Mouse (Mus musculus): ENCODE data around the gene Slc35g3. TPM values are rescaled to one million over a fixed set of nuclear protein-coding genes. Genes with fewer than 3 reads are reported as not detected.
A peak's percentile ranks its signal among the peaks of the same experiment; 100 is the strongest.

Slc35g3 gene
- polyA plus RNA-seq (2015; fragmentation: Nextera tagmentation; extraction: Ambion mirVana), result 0.26 and 0.58 TPM in 2 replicates

DNA sequence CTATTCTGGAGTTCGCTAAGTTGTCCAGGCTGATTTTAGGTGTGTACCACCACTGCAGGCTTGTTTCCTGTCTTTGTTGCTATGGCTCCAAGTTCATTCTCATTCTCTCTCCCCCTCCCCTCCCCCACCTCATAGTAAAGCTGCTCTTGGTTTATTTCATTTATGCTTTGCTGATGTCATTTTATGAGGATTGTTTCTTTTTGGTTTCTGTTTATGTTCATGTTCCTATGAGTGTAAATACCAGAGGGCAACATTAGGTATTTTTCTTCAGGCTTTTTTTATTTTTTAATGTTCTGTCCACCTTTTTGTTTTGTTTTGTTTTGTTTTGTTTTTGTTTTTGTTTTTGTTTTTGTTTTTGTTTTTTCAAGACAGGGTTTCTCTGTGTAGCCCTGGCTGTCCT lies at the start of gene Slc35g3:
Gene Slc35g3 (minus strand): TSS at position 101 of the 400 bp plus-strand sequence.
- Histone ChIP-seq H3K27ac (peak within 1 kb of the TSS; percentile 97; the same call in 1 of the 2 replicates), H3K36me3 (ENCODE audit: poor library complexity, severe bottlenecking) (no peaks in the 10 kb centered on the region), H3K27me3 (no peaks in the 10 kb centered on the region), H3K4me1 (peaks cover 35% of the 10 kb centered on the region), H3K9ac (0 out of 2 replicates have a peak within 1 kb of the TSS, but pooled peaks have one; percentile 87), H3K4me3 (no peak within 1 kb of the TSS), H3K9me3 (replicated peaks) (no peaks in the 10 kb centered on the region), H3K4me2 (no peak within 1 kb of the TSS)
- ATAC-seq, result no peak
- WGBS, result 72% methylated on average over 1 of the region's 1 CpGs

DNA sequence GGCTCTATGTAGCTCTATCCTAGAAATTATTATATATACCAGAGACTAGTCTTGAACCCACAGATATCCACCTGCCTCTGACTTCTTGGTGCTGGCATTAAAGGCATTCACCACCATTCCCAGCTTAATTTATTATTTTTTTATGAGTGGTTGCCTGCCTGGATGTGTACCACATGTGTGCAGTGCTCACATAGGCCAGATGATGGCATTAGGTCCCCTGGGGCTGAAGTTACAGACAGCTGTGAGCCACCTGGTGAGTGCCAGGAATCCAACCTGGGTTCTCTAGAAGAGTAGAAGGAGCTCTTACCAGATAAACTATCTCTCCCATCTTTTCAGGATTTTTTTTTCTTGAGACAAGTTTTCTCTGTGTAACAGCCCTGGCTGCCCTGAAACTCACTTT lies 48.5 kb upstream of the Slc35g3 start:
- H3K36me3 ChIP-seq (ENCODE audit: poor library complexity, severe bottlenecking), result no peaks in the 10 kb centered on the region
- H3K9ac ChIP-seq, result no peak overlapping the region
- H3K4me1 ChIP-seq, result no peaks in the 10 kb centered on the region
- no peak overlapping the region for H3K4me3 ChIP-seq
- no peak overlapping the region for H3K27ac ChIP-seq
- peaks cover 21% of the 10 kb centered on the region for H3K27me3 ChIP-seq
- no peak overlapping the region for H3K4me2 ChIP-seq
- H3K9me3 ChIP-seq (replicated peaks), result 0 out of 2 replicates have a peak, but pooled peaks cover 5% of the 10 kb centered on the region
- no peak for ATAC-seq

DNA sequence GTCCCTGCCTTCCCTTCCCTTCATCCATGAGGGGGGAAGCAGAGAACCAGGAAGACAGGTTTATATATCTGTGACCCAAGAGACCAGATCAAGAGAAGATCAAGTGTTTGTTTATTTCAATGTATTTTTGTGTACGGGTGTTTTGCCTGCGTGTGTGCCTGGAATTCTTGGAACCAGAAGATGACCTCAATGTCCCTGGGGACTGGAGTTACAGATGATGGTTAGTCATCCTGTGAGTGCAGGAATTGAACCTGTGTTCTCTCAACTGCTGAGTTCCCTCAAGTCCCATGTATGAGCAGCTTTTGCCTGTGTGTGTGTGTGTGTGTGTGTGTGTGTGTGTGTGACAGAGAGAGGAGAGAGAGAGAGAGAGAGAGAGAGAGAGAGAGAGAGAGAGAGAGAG lies 45.9 kb upstream of the Slc35g3 start:
- no peak overlapping the region for H3K4me2 ChIP-seq
- H3K4me3 ChIP-seq, result no peak overlapping the region
- WGBS, result 87% methylated on average over 2 of the region's 2 CpGs
- H3K4me1 ChIP-seq, result peaks cover 25% of the 10 kb centered on the region
- no peak overlapping the region for H3K9ac ChIP-seq
- no peak for ATAC-seq
- H3K27ac ChIP-seq, result no peak overlapping the region
- H3K9me3 ChIP-seq (replicated peaks), result 0 out of 2 replicates have a peak, but pooled peaks cover 5% of the 10 kb centered on the region
- no peaks in the 10 kb centered on the region for H3K36me3 ChIP-seq (ENCODE audit: poor library complexity, severe bottlenecking)
- H3K27me3 ChIP-seq, result peaks cover 41% of the 10 kb centered on the region

DNA sequence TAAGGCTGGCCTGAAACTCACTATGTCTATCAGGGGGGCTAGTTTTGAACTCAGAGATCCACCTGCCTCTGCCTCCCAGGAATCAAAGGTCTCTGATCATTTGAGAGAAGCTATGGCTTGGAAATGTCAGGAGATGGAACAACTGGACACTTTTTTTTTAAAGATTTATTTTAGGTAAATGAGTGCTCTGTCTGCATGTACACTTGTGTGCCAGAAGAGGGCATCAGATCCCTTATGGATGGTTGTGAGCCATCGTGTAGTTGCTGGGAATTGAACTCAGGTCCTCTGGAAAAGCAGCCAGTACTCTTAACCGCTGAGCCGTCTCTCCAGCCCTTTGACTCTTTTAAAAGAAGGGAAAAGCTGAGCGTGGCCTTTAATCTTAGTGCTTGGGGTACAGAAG lies 44.6 kb upstream of the Slc35g3 start:
- H3K9me3 ChIP-seq (replicated peaks), result 0 out of 2 replicates have a peak, but pooled peaks cover 5% of the 10 kb centered on the region
- H3K27me3 ChIP-seq, result peaks cover 53% of the 10 kb centered on the region
- no peak overlapping the region for H3K4me3 ChIP-seq
- no peak overlapping the region for H3K4me2 ChIP-seq
- ATAC-seq, result no peak
- H3K27ac ChIP-seq, result no peak overlapping the region
- 89% methylated on average over 4 of the region's 4 CpGs for WGBS
- H3K4me1 ChIP-seq, result peaks cover 37% of the 10 kb centered on the region
- H3K36me3 ChIP-seq (ENCODE audit: poor library complexity, severe bottlenecking), result no peaks in the 10 kb centered on the region
- H3K9ac ChIP-seq, result no peak overlapping the region

DNA sequence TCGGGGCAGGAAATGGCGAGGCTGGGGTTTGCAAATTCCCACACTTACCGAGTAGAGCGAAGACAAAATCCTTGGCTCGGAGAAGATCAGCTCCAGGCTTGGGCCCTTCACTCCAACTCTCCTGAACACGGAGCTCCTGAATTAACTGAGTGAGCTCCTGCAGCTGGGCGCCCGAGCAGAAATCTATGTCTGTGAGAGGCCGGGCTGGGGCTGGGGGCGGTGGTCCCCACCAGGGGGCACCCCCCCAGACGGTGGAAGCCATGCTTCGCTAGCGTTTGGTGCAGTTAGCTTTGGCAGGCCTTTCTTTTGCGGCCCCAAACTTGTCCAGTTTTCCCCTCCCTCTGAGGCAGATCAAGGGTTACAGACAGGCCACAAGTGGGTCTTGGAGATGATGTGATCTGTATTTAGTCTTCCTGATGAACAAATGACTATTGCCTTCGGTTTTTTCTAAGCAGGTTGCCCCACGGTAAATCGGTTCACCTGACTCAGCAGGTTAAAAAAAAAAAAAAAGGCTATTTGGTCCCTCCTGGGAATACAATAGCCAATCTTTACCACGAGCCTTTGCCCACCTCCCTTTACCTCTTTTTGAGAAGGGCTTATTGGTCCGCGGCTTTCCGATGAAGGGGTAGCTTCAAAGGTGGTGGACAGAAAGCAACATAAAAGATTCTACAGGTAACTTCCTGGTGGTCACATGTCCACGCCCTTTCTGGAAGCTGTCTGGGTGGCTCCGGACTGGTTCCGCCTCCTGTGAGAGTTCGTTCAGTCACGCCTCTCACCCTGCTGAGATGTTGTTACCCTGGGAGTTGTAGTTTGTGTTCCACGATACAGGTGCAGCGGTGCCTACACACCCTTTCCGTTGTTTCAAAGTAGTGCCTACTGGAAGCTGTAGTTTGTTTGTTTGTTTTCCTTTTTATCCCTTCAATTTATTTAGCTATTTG lies 43.5 kb upstream of the Slc35g3 start, which contains the start of gene Tmem102:
Gene Tmem102 (minus strand): TSS at position 653 of the 938 bp plus-strand sequence.
- peak within 1 kb of the TSS; percentile 54 for H3K4me3 ChIP-seq
- WGBS, result 5% methylated on average over 29 of the region's 29 CpGs
- H3K4me2 ChIP-seq, result peak within 1 kb of the TSS; percentile 97
- peaks cover 50% of the 10 kb centered on the region for H3K27me3 ChIP-seq
- no peak within 1 kb of the TSS for H3K27ac ChIP-seq
- H3K36me3 ChIP-seq (ENCODE audit: poor library complexity, severe bottlenecking), result no peaks in the 10 kb centered on the region
- H3K4me1 ChIP-seq, result peaks cover 45% of the 10 kb centered on the region
- H3K9ac ChIP-seq, result no peak within 1 kb of the TSS
- H3K9me3 ChIP-seq (replicated peaks), result 0 out of 2 replicates have a peak, but pooled peaks cover 5% of the 10 kb centered on the region
- ATAC-seq, result no peak

DNA sequence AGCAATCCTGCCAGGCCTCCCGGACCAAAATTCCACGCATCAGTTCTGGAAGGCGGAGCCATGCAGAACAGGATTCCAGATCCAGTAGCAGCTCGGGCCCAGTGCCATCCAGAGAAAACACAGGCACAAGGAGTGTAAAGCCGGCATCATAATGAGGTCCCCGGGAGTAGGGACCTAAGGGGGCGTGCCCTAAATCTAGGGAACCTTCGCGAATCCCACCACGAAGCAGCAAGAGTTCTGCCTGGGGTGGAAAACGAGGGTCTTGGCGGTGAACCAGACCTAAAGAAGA lies 42.8 kb upstream of the Slc35g3 start:
- peaks cover 50% of the 10 kb centered on the region for H3K27me3 ChIP-seq
- peak overlapping the region; percentile 54 for H3K4me3 ChIP-seq
- peak overlapping the region; percentile 97 for H3K4me2 ChIP-seq
- H3K36me3 ChIP-seq (ENCODE audit: poor library complexity, severe bottlenecking), result no peaks in the 10 kb centered on the region
- WGBS, result 8% methylated on average over 12 of the region's 12 CpGs
- ATAC-seq, result no peak
- H3K4me1 ChIP-seq, result peaks cover 51% of the 10 kb centered on the region
- H3K9ac ChIP-seq, result no peak overlapping the region
- H3K9me3 ChIP-seq (replicated peaks), result 0 out of 2 replicates have a peak, but pooled peaks cover 5% of the 10 kb centered on the region
- H3K27ac ChIP-seq, result no peak overlapping the region

DNA sequence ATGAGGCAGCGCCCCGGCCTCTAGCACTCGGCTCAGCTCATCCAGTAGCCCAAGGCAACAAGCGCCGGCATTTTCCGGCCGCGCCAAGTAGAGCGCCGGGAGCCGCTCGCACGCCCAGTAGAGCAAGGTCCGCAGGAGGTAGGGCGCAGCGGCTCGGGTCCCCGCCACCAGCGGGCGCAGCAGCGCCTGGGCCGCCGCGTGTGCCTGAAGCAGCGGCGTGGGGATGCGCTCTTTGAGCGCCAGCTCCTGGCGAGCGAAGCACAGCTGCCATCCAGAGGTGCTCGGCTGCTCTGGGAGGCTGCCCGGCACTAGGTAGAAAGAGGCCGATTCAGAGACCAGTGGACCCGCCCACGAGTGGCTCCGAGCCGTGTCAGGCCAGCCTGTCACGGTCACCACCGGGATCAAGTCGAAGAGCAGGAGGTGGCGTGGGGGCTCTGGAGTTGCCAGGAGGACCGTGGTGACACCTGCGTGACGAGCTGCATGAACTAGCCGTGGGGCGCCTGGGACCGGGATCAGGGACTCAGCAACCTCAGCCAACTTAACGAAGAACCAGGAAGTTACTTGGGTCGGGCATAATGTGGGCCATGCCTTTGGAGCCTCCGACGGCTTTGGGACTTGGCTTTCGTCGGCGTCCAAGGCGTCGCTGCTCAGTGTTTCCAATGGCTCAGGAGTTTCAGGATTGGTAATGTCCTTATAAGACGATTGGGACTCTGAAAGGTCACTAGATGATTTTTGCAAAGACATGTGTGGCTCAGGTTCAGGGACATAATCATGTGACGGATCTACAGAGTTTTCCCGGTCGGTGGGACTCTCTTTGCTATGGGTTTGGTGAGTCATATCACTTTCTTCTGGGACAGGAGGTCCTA lies 42.3 kb upstream of the Slc35g3 start:
- 0 out of 2 replicates have a peak, but pooled peaks cover 5% of the 10 kb centered on the region for H3K9me3 ChIP-seq (replicated peaks)
- peak overlapping the region; percentile 76 for H3K9ac ChIP-seq
- peaks cover 50% of the 10 kb centered on the region for H3K27me3 ChIP-seq
- peak overlapping the region; percentile 54 for H3K4me3 ChIP-seq
- H3K4me2 ChIP-seq, result peak overlapping the region; percentile 97
- H3K36me3 ChIP-seq (ENCODE audit: poor library complexity, severe bottlenecking), result no peaks in the 10 kb centered on the region
- H3K4me1 ChIP-seq, result peaks cover 57% of the 10 kb centered on the region
- WGBS, result under 1% methylated on average over 60 of the region's 60 CpGs
- peak; percentile 22; the same call in 1 of the 2 replicates for ATAC-seq
- H3K27ac ChIP-seq, result no peak overlapping the region

DNA sequence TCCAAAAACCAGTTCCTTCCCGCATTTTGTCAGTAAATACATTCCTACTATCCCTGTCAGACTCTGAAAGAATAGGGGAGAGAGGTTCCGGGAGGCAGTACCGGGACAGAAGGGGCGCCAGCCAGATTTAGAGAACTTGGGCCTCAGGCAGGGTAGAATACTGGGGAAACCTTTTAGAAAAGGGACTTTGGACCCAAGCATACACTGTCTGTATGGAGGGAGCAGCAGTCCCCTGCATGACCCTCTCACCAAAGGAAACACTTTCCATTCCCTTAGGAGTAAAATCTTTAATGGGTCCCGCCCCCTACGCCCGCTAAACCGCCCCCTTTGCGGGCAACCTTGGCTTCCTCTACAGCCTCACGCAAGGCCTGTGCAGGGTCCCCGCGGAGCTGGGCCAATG lies 41.6 kb upstream of the Slc35g3 start:
- ATAC-seq, result peak; percentile 4; the same call in 1 of the 2 replicates
- WGBS, result 1% methylated on average over 12 of the region's 12 CpGs

DNA sequence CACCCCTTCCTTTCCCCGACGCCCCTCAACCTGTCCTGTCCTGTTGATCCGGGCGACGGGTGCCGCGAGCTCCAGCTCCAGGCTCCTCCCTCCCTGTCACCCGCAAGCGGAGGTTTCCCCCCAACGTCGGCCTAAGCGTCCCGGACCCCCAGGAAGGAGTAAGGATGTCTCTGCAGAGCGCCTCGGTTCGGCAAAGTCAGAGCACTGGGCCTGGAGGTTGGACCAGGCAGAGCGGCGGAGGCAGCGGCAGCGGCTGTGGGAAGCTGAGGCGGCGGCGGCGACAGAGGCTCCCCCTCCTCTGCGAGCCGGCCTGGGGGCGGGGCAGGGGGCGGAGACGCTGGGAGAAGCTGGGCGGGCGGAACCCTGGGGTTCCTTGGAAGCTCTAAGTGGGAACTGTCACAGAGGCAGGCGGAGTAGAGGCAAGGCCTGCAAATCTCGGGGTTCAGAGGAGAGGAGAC lies 40.9 kb upstream of the Slc35g3 start:
- Histone ChIP-seq H3K4me2 (peak overlapping the region; percentile 97), H3K27me3 (peaks cover 51% of the 10 kb centered on the region), H3K4me1 (peaks cover 64% of the 10 kb centered on the region), H3K4me3 (peak overlapping the region; percentile 54), H3K36me3 (ENCODE audit: poor library complexity, severe bottlenecking) (no peaks in the 10 kb centered on the region), H3K9ac (peak overlapping the region; percentile 76), H3K27ac (peak overlapping the region; percentile 8), H3K9me3 (replicated peaks) (0 out of 2 replicates have a peak, but pooled peaks cover 5% of the 10 kb centered on the region)
- WGBS, result under 1% methylated on average over 33 of the region's 33 CpGs
- peak; percentile 57 for ATAC-seq

More for the DNA sequence above, 41.6 kb upstream of the Slc35g3 start:
- Histone ChIP-seq H3K9me3 (replicated peaks) (0 out of 2 replicates have a peak, but pooled peaks cover 5% of the 10 kb centered on the region), H3K4me2 (peak overlapping the region; percentile 97), H3K4me3 (peak overlapping the region; percentile 54), H3K27me3 (peaks cover 50% of the 10 kb centered on the region), H3K4me1 (peaks cover 64% of the 10 kb centered on the region), H3K9ac (peak overlapping the region; percentile 76), H3K36me3 (ENCODE audit: poor library complexity, severe bottlenecking) (no peaks in the 10 kb centered on the region), H3K27ac (no peak overlapping the region)

DNA sequence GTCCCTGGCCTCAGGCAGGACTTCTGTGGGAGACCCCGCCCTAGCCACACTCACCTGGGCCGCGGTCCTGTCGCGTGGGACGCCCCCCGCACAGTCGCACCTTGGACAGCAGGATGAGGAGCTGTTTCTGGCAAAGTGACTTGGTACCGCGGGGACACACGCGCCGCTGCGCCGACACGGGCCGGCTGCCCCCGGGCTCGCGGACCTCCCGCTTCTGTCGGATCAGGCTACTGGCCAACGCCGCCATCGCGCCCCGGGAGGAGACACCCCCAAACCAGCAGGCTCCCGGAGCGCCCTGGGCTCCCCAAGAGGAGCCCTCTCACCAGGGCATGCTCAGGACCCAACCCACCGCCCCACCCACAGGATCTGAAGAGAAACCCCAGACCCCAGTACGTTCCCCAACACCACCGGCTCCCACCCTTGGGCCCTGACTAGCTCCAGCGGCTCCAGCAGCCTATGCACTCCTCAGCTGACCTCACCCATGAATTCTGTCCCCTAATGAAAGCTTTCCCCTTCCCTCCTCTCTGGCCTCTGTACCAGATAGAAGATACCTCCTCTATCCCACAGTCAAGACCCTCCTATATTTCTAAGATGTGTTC lies 39.7 kb upstream of the Slc35g3 start, which contains the start of gene Fgf11:
Gene Fgf11 (minus strand): TSS at position 479 of the 599 bp plus-strand sequence.
- Histone ChIP-seq H3K4me3 (peak within 1 kb of the TSS; percentile 54), H3K4me1 (peaks cover 64% of the 10 kb centered on the region), H3K36me3 (ENCODE audit: poor library complexity, severe bottlenecking) (no peaks in the 10 kb centered on the region), H3K27me3 (peaks cover 56% of the 10 kb centered on the region), H3K9ac (peak within 1 kb of the TSS; percentile 76), H3K27ac (peak within 1 kb of the TSS; percentile 91), H3K9me3 (replicated peaks) (0 out of 2 replicates have a peak, but pooled peaks cover 2% of the 10 kb centered on the region), H3K4me2 (peak within 1 kb of the TSS; percentile 97)
- 2% methylated on average over 32 of the region's 33 CpGs for WGBS
- ATAC-seq, result no peak

Measured in forebrain, embryonic 13.5 days (tissue).